Mouse (Mus musculus): Measurements from ENCODE around the gene Chdh.

GRCm38 (mm10) chr14:30009864-30010560 is 1.2 kb downstream of the Chdh start:
- TF ChIP-seq CTCF (IDR thresholded peaks at IDR 0.05; ENCODE audit: low read depth, low read length) (no peak), POLR2A (IDR thresholded peaks at IDR 0.05; ENCODE audit: insufficient read depth, low read length) (no peak), EP300 (IDR thresholded peaks at IDR 0.05; ENCODE audit: insufficient read depth, low read depth, low read length) (no peak)

Measured in ES-Bruce4 (cell line).